Mouse (Mus musculus) small intestine, adult 2 months (tissue): ENCODE measurements around the gene Gm20388.

Experiments used
- CTCF ChIP-seq: fragments of 200-500 bp; IDR thresholded peaks from 2 replicates; pipeline ENCODE4 v1.5.1; 2012; ENCODE audit warnings: low read depth, mild to moderate bottlenecking, control low read depth, inconsistent platforms, low read length, moderate library complexity, mixed read lengths; ENCODE audit not compliant: insufficient replicate concordance, insufficient read length; ENCODE audit errors: extremely low read depth
- POLR2A ChIP-seq: fragments of 200-500 bp; IDR thresholded peaks from 2 replicates; pipeline ENCODE4 v1.6.1; 2012; ENCODE audit warnings: low read depth, mild to moderate bottlenecking, control low read depth, inconsistent platforms, low read length, moderate library complexity

GRCm38 (mm10) chr8:123412560-123413170, 3502.0 kb downstream of the Gm20388 start:
- TF ChIP-seq CTCF: no peak
- TF ChIP-seq POLR2A: no peak
